Mouse (Mus musculus) embryonic facial prominence, embryonic 12.5 days (tissue): ENCODE measurements around the gene Rufy2. TPM values are rescaled to one million over a fixed set of nuclear protein-coding genes. Genes with fewer than 3 reads are reported as not detected.

Source experiments
- ATAC-seq: fragments of 200-750 bp; cut with Nextera tagmentation; 2 replicates; pipeline ENCODE4 v1.8.0; 2017; ENCODE audit not compliant: insufficient number of reproducible peaks, insufficient read depth, low FRiP score, low TSS enrichment
- H3K27ac ChIP-seq: fragments of 300-500 bp; sonication (generic); 2 replicates; pipeline ENCODE4 v1.5.1; 2016; ENCODE audit warnings: mild to moderate bottlenecking
- H3K27me3 ChIP-seq: fragments of 300-500 bp; sonication (generic); 2 replicates; pipeline ENCODE4 v1.6.1; 2016; ENCODE audit warnings: mild to moderate bottlenecking, moderate library complexity
- H3K36me3 ChIP-seq: fragments of 300-500 bp; sonication (generic); 2 replicates; pipeline ENCODE4 v1.6.1; 2016; ENCODE audit warnings: mild to moderate bottlenecking
- H3K4me1 ChIP-seq: fragments of 300-500 bp; sonication (generic); 2 replicates; pipeline ENCODE4 v1.6.1; 2016
- H3K4me2 ChIP-seq: fragments of 300-500 bp; sonication (generic); replicated peaks from 2 replicates; pipeline ENCODE4 v1.6.1; 2016; ENCODE audit warnings: mild to moderate bottlenecking, moderate library complexity
- H3K4me3 ChIP-seq: fragments of 300-500 bp; sonication (generic); 2 replicates; pipeline ENCODE4 v1.5.1; 2016; ENCODE audit warnings: mild to moderate bottlenecking
- H3K9ac ChIP-seq: fragments of 300-500 bp; sonication (generic); 2 replicates; pipeline ENCODE4 v1.6.1; 2016; ENCODE audit warnings: mild to moderate bottlenecking, moderate library complexity
- H3K9me3 ChIP-seq: fragments of 300-500 bp; sonication (generic); 2 replicates; pipeline ENCODE4 v1.6.1; 2016; ENCODE audit warnings: mild to moderate bottlenecking, moderate library complexity
- whole genome bisulfite sequencing: fragments of 180-500 bp; shearing (Covaris S2); methylation state at CpG from one replicate; pipeline ENCODE4 v1.1.7; 2016; 5-methylcytosine and 5-hydroxymethylcytosine counted together
- polyA plus RNA-seq: library from polyadenylated mRNA; unstranded; fragments of >200 nt; fragmentation: Nextera tagmentation; extraction: Ambion mirVana; gene quantifications from 2 replicates; pipeline ENCODE4 v1.2.1, GENCODE M21; 2016

The Rufy2 gene
- polyA plus RNA-seq, 1 experiment from 2014 or later = 33.6 TPM

GRCm38 (mm10) chr10:62984495-62984894 lies 4.5 kb downstream of the Rufy2 start:
- Histone ChIP-seq H3K27ac (no peak overlapping the region), H3K9ac (no peak overlapping the region), H3K36me3 (peaks cover 41% of the 10 kb centered on the region), H3K27me3 (no peaks in the 10 kb centered on the region), H3K4me2 (no peak overlapping the region), H3K4me3 (no peak overlapping the region), H3K4me1 (peaks cover 7% of the 10 kb centered on the region), H3K9me3 (no peaks in the 10 kb centered on the region)
- 93% methylated on average over 6 of the region's 6 CpGs for WGBS
- no peak for ATAC-seq

- Histone ChIP-seq H3K4me3 (no peak overlapping the region), H3K4me2 (no peak overlapping the region), H3K27me3 (no peaks in the 10 kb centered on the region), H3K27ac (no peak overlapping the region), H3K36me3 (peaks cover 68% of the 10 kb centered on the region), H3K9me3 (no peaks in the 10 kb centered on the region), H3K9ac (no peak overlapping the region), H3K4me1 (no peaks in the 10 kb centered on the region)
- WGBS = 23% methylated on average over 3 of the region's 3 CpGs
- no peak for ATAC-seq
These were observed 7.3 kb downstream of the Rufy2 start for GRCm38 (mm10) chr10:62987341-62987740.

GRCm38 (mm10) chr10:62990636-62991035 lies 10.6 kb downstream of the Rufy2 start:
- Histone ChIP-seq H3K9ac (no peak overlapping the region), H3K9me3 (no peaks in the 10 kb centered on the region), H3K4me2 (no peak overlapping the region), H3K36me3 (peaks cover 78% of the 10 kb centered on the region), H3K4me3 (no peak overlapping the region), H3K27ac (no peak overlapping the region), H3K4me1 (no peaks in the 10 kb centered on the region), H3K27me3 (no peaks in the 10 kb centered on the region)
- no peak for ATAC-seq
- WGBS = 92% methylated on average over 15 of the region's 15 CpGs

- Histone ChIP-seq H3K4me3 (no peak overlapping the region), H3K27me3 (no peaks in the 10 kb centered on the region), H3K4me1 (no peaks in the 10 kb centered on the region), H3K4me2 (no peak overlapping the region), H3K9ac (no peak overlapping the region), H3K27ac (no peak overlapping the region), H3K36me3 (peaks cover 89% of the 10 kb centered on the region), H3K9me3 (no peaks in the 10 kb centered on the region)
- no peak for ATAC-seq
- 84% methylated on average over 8 of the region's 9 CpGs for WGBS
These were observed 14.0 kb downstream of the Rufy2 start for GRCm38 (mm10) chr10:62993991-62994390.

GRCm38 (mm10) chr10:63000584-63000983 lies 20.6 kb downstream of the Rufy2 start:
- Histone ChIP-seq H3K27ac (no peak overlapping the region), H3K36me3 (peaks cover 88% of the 10 kb centered on the region), H3K9me3 (no peaks in the 10 kb centered on the region), H3K27me3 (no peaks in the 10 kb centered on the region), H3K4me2 (no peak overlapping the region), H3K4me3 (no peak overlapping the region), H3K4me1 (no peaks in the 10 kb centered on the region), H3K9ac (no peak overlapping the region)
- no peak for ATAC-seq
- WGBS = 73% methylated on average over 9 of the region's 9 CpGs

- Histone ChIP-seq H3K9ac (no peak overlapping the region), H3K9me3 (no peaks in the 10 kb centered on the region), H3K27ac (no peak overlapping the region), H3K27me3 (no peaks in the 10 kb centered on the region), H3K36me3 (peaks cover 89% of the 10 kb centered on the region), H3K4me1 (no peaks in the 10 kb centered on the region), H3K4me2 (no peak overlapping the region), H3K4me3 (no peak overlapping the region)
- 64% methylated on average over 9 of the region's 9 CpGs for WGBS
- ATAC-seq = no peak
These were observed 23.2 kb downstream of the Rufy2 start for GRCm38 (mm10) chr10:63003252-63003651.

- H3K4me1 ChIP-seq = no peaks in the 10 kb centered on the region
- 89% methylated on average over 9 of the region's 9 CpGs for WGBS
- no peaks in the 10 kb centered on the region for H3K27me3 ChIP-seq
- no peak overlapping the region for H3K4me2 ChIP-seq
- no peak for ATAC-seq
- no peak overlapping the region for H3K9ac ChIP-seq
- H3K9me3 ChIP-seq = no peaks in the 10 kb centered on the region
- no peak overlapping the region for H3K4me3 ChIP-seq
- H3K36me3 ChIP-seq = peaks cover 91% of the 10 kb centered on the region
- no peak overlapping the region for H3K27ac ChIP-seq
These were observed 24.5 kb downstream of the Rufy2 start for GRCm38 (mm10) chr10:63004556-63004955.

- Histone ChIP-seq H3K27ac (no peak overlapping the region), H3K4me2 (no peak overlapping the region), H3K4me1 (no peaks in the 10 kb centered on the region), H3K9me3 (no peaks in the 10 kb centered on the region), H3K4me3 (no peak overlapping the region), H3K36me3 (peaks cover 90% of the 10 kb centered on the region), H3K27me3 (no peaks in the 10 kb centered on the region), H3K9ac (no peak overlapping the region)
- 63% methylated on average over 3 of the region's 3 CpGs for WGBS
- no peak for ATAC-seq
These were observed 28.2 kb downstream of the Rufy2 start for GRCm38 (mm10) chr10:63008193-63008592.

- no peak overlapping the region for H3K4me2 ChIP-seq
- no peak overlapping the region for H3K27ac ChIP-seq
- H3K36me3 ChIP-seq = peaks cover 89% of the 10 kb centered on the region
- 84% methylated on average over 4 of the region's 4 CpGs for WGBS
- H3K4me1 ChIP-seq = no peaks in the 10 kb centered on the region
- no peak overlapping the region for H3K9ac ChIP-seq
- H3K9me3 ChIP-seq = no peaks in the 10 kb centered on the region
- no peak overlapping the region for H3K4me3 ChIP-seq
- no peak for ATAC-seq
- no peaks in the 10 kb centered on the region for H3K27me3 ChIP-seq
These were observed 30.2 kb downstream of the Rufy2 start for GRCm38 (mm10) chr10:63010268-63010667.

- no peak for ATAC-seq
- no peaks in the 10 kb centered on the region for H3K9me3 ChIP-seq
These were observed 31.5 kb downstream of the Rufy2 start for GRCm38 (mm10) chr10:63011556-63011955.

GRCm38 (mm10) chr10:63013476-63013875 lies 33.5 kb downstream of the Rufy2 start:
- H3K36me3 ChIP-seq = peaks cover 87% of the 10 kb centered on the region
- 86% methylated on average over 3 of the region's 3 CpGs for WGBS
- H3K9me3 ChIP-seq = no peaks in the 10 kb centered on the region
- no peaks in the 10 kb centered on the region for H3K4me1 ChIP-seq
- H3K27me3 ChIP-seq = no peaks in the 10 kb centered on the region
- H3K9ac ChIP-seq = no peak overlapping the region
- no peak for ATAC-seq
- no peak overlapping the region for H3K4me3 ChIP-seq
- no peak overlapping the region for H3K4me2 ChIP-seq
- no peak overlapping the region for H3K27ac ChIP-seq

More at GRCm38 (mm10) chr10:63011556-63011955, 31.5 kb downstream of the Rufy2 start:
- Histone ChIP-seq H3K36me3 (peaks cover 89% of the 10 kb centered on the region), H3K4me1 (no peaks in the 10 kb centered on the region), H3K4me3 (no peak overlapping the region), H3K27me3 (no peaks in the 10 kb centered on the region), H3K9ac (no peak overlapping the region), H3K27ac (no peak overlapping the region), H3K4me2 (no peak overlapping the region)
- whole genome bisulfite sequencing = 89% methylated on average over 6 of the region's 6 CpGs

GRCm38 (mm10) chr10:63014168-63014567 lies 34.1 kb downstream of the Rufy2 start:
- ATAC-seq = no peak
- Histone ChIP-seq H3K4me1 (no peaks in the 10 kb centered on the region), H3K27ac (no peak overlapping the region), H3K4me3 (no peak overlapping the region), H3K27me3 (no peaks in the 10 kb centered on the region), H3K9ac (no peak overlapping the region), H3K9me3 (no peaks in the 10 kb centered on the region), H3K36me3 (peaks cover 83% of the 10 kb centered on the region), H3K4me2 (no peak overlapping the region)
- 89% methylated on average over 9 of the region's 9 CpGs for WGBS

- no peaks in the 10 kb centered on the region for H3K27me3 ChIP-seq
- no peak overlapping the region for H3K4me2 ChIP-seq
- H3K4me1 ChIP-seq = peaks cover 21% of the 10 kb centered on the region
- H3K27ac ChIP-seq = no peak overlapping the region
- H3K9ac ChIP-seq = no peak overlapping the region
- no peak overlapping the region for H3K4me3 ChIP-seq
- peaks cover 36% of the 10 kb centered on the region for H3K36me3 ChIP-seq
- no peak for ATAC-seq
- 91% methylated on average over 6 of the region's 6 CpGs for WGBS
- no peaks in the 10 kb centered on the region for H3K9me3 ChIP-seq
These were observed 39.3 kb downstream of the Rufy2 start for GRCm38 (mm10) chr10:63019304-63019703.
